Mouse (Mus musculus) embryonic fibroblast, embryonic 13.5 days (primary cell): ENCODE measurements at regions not wholly inside any gene's neighbourhood (a gene's known extent, or its start where the extent isn't known, plus 50 kb on each side); places are given as distances from the start of the nearest gene placed in this dataset.

Experiments used
- CTCF ChIP-seq: IDR thresholded peaks from 2 replicates; pipeline ENCODE4 v1.5.1; 2011; ENCODE audit warnings: mild to moderate bottlenecking, control low read depth, low read length, moderate library complexity, borderline replicate concordance; ENCODE audit not compliant: insufficient read depth
- POLR2A ChIP-seq: IDR thresholded peaks from 2 replicates; pipeline ENCODE4 v1.6.1; 2011; ENCODE audit warnings: low read depth, mild to moderate bottlenecking, control low read depth, low read length, moderate library complexity

DNA sequence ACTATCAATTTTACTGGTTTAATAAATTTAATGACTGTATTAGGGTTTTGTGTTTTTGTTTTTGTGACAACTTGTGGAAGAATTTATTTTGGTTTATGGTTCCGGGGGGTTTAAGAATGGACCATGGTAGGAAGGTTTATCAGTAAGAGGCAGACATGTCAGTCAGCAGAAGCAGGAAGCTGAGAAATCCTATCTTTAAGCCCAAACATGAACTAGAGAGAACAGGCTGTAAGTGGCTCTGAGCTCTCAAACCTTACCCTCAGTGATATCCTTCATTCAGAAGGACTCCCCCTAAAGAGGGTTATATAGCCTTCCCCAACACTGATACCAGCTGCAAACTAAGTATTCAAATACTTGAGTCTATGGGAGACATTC is 170.8 kb downstream of the Btg1 start:
- TF ChIP-seq POLR2A (no peak), CTCF (no peak)
